Mouse (Mus musculus) embryo, embryonic 11 days (tissue): ENCODE measurements at regions not wholly inside any gene's neighbourhood (a gene's known extent, or its start where the extent isn't known, plus 50 kb on each side); places are given as distances from the start of the nearest gene placed in this dataset.
"Not testable (repeated sequence)": the region's sequence is repeated elsewhere in the genome, so short reads cannot be mapped to it uniquely, and the experiment has no call there.

Source experiments
- DNase-seq: peaks from one replicate; pipeline ENCODE4 v3.0.0-alpha.2; 2015

DNA sequence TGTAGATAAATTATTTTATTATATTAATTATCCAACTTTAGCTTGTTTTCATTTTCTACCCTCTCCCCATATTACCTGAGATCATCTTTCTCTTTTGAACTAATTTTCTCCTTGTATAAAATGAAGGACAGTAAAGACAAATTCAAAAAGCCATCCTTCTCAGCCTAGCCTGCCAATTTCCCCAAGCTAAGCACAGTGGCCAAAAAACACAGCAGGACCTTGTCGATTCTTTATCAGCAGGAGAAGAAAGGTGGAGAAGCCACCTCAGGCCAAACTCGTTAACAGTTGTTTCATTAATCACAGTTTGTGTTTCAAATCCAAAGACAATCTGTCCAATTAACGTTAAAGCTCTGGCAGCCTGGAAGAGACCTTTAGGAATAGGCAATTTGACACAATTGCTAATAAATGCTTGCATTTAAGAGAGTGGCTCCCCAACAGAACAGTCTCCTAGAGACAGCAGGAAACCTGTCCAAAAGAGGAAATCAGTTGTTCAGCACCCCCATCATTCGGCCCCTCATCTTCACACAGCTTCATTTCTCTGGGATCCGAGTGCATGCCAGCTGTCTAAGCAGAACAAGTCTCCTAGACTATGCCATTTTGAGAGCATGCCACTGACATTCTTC, 135.7 kb upstream of the Tlr4 start:
- DNase-seq = no peak

DNA sequence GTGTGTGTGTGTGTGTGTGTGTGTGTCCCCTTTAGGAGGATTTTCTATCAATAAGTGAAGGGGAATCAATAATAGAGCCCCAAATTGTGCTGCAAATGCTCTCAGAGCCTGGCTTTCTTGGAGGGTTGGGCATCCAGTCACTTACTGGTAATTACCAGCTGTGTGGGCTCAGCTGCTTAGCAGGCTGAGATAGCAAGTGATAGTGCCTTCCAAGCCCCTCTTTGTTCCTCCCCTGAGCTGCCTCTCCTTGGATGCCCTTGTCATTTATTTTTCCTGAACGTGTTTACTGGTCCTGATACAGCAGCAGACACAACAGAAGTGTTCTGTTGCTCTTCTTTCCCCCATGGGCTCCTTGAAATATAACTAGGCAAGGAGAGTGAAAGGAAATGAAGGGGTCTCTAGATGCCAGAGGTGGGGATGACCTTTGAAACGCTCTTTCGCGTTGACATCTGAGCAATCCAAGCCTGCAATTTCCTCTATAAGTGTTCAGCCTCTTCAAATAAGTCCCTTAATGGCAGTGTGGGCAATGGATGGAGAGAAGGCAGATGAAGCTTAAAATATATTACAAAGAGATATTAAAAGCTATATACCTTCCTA, 133.3 kb upstream of the Tlr4 start:
- peak; percentile 3 for DNase-seq

DNA sequence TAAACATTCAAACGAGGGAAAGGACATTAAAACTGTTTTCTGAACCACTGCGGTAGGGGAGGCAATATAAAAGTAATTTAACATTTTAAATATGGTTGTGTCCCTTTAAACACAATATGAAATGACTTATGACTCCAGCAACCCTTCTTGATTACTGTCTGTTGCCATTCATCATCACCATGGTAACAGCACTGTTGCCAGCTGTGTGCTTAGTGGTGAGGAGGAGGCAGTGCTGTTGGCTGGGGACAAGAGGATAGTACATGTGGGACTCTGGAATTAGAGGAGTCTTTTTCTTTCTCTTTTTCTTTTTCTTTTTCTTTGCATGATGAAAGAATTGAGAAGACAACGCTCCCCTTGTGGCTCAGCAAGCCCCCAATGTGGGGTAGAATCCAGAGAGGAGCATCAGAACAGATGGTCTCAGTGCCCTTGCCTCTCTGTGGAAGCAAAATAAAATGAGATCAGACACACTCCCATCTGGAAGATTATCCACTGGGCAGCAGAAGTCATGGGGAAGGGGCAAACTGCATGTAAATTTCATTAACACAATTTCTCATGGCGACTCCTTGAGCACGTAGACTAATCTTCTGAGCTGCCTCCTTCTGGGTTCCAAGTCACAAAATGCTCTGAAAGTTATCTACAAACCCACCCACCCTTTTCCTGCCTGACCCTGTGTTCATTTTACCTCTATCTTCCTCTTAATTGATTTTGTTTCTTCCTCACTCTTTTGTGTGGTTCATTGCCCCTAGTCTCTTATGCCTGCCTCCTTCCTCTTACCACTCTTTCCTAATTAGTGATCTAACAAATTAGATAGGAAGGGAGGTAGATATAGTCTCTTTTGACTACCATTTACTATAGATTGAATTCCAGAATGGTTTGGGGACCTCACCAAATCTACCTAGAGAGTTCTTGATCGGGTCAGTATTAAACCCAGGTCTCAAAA, 111.3 kb upstream of the Tlr4 start:
- DNase-seq = peak; percentile 18

DNA sequence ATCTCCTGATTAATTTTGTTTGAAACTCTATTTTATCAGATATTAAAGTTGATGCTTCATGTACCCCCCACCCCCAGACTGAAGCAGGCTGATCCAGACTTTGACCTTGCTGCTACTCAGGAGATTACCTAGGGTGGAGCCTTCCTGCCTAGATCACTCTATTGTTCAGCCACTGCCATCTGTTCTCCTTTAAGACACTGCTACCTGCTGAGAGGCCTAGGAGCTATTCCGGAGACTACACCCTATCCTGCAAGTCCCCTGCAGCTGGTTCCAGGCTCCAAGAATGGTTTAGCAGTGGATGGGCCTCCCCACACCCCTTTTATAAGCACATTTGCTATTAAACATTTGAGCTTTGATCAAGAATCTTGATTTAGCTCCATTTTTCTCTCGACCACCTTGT, 90.0 kb upstream of the Tlr4 start:
- DNase-seq = peak; percentile 4

DNA sequence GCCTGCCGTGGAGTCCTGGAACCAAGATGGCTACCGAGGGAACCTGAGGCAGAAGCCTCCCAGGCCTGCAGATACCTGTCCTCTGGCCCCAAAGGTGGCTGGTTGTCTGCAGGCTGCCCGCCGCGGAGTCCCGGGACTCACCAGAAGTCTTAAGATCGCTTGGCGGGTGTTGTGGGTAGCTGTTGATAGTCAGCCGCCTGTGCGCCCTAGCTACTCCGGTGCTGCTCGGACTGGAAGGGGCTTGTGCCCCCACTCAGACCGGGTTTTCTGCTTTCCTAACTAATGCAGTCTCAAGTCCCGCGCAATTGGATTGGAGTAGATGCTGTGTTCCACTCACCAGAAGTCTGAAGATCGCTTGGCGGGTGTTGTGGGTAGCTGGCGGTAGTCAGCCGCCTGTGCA, 84.0 kb upstream of the Tlr4 start:
- DNase-seq = not testable (repeated sequence)

GRCm38 (mm10) chr4:66768762-66769161, 58.6 kb upstream of the Tlr4 start:
- DNase-seq = peak; percentile 59
